Mouse (Mus musculus) thymus, adult 2 months (tissue): Measurements from ENCODE around the gene Kcnd2.

Experiments used
- CTCF ChIP-seq: fragments of 200-500 bp; IDR thresholded peaks from 2 replicates; pipeline ENCODE4 v1.5.1; 2012; ENCODE audit warnings: mild to moderate bottlenecking, control low read depth, low read length, moderate library complexity, borderline replicate concordance; ENCODE audit not compliant: control insufficient read depth, poor library complexity, insufficient read depth; ENCODE audit errors: extremely low read depth
- POLR2A ChIP-seq: fragments of 200-500 bp; IDR thresholded peaks from 2 replicates; pipeline ENCODE4 v1.6.1; 2012; ENCODE audit warnings: mild to moderate bottlenecking, low read length, control low read depth, moderate library complexity; ENCODE audit not compliant: control insufficient read depth, poor library complexity, insufficient read depth; ENCODE audit errors: extremely low read depth

DNA sequence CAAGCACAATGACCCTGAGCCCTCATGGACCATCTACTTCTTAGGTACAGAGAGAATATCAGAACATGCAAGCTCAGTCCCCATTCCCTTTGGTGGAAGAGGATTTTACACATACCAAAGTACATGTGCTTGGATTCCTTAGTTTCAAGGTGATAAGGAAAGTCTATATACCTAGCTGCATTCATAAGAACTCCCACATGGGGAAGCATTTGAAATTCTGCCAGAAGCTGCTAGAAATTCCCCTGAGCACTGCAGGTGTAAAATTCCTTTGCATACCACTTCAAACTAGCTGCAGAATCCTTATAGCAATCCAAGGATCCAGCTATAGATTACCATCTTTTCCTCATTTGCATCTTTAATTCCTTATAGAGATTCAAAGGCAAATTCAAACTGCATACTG lies 440.4 kb downstream of the Kcnd2 start:
- TF ChIP-seq CTCF (no peak), POLR2A (no peak)
